Mouse (Mus musculus): ENCODE data around the gene Sgk1.
"Not testable (repeated sequence)": the region's sequence is repeated elsewhere in the genome, so short reads cannot be mapped to it uniquely, and the experiment has no call there.

Sgk1 gene

DNA sequence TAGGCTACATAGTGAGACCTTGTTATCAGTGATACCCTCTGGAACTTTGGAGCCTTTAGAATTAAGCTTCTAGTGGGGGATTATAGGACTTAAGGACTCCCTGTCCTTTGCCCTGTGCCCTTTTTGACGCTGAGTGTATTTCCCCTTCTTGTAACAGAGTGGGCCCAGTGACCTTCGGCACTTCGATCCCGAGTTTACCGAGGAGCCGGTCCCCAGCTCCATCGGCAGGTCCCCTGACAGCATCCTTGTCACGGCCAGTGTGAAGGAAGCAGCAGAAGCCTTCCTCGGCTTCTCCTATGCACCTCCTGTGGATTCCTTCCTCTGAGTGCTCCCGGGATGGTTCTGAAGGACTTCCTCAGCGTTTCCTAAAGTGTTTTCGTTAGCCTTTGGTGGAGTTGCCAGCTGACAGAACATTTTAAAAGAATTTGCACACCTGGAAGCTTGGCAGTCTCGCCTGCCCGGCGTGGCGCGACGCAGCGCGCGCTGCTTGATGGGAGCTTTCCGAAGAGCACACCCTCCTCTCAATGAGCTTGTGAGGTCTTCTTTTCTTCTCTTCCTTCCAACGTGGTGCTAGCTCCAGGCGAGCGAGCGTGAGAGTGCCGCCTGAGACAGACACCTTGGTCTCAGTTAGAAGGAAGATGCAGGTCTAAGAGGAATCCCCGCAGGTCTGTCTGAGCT is 116.7 kb downstream of the Sgk1 start:
- no peak for DNase-seq (ENCODE audit: low read depth, low spot score)

DNA sequence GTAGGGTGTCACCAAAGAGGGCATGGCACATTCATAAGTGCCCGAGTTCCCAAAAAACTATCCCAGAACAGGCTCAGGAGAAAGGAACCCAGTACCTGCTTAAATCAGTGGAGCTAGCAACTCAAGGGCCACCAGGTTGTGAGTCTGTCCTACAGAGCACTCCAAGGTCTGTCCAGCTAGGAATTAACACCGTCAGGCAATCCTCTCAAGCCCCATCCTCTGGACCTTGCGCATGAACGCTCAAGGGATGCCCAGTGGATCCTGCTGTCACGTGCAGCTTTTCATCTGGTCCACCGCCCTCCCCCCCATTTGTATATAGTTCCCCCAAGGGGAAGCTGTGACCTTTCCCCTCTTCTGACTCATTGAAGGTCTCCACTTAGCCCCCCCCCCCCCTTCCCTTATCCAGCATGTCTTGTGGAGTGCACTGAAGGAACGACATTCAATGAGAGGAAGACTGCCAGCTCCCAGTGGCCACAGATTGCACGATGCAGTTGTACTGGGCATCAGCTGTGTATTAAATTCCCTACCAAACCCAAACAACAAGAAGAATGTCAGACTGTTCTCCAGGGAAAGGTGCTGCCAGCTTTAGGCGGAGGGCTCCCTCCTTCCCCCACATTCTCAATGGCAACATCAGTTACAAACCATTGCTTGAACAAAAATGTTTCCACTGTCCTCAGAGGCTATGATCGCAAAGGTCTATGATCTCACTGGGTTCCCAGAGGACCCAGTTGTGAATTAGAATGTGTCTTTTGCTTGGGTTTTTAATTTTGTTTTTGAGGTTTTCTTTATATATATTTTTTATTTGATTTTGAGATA is 118.7 kb downstream of the Sgk1 start:
- no peak for DNase-seq (ENCODE audit: low read depth, low spot score)

DNA sequence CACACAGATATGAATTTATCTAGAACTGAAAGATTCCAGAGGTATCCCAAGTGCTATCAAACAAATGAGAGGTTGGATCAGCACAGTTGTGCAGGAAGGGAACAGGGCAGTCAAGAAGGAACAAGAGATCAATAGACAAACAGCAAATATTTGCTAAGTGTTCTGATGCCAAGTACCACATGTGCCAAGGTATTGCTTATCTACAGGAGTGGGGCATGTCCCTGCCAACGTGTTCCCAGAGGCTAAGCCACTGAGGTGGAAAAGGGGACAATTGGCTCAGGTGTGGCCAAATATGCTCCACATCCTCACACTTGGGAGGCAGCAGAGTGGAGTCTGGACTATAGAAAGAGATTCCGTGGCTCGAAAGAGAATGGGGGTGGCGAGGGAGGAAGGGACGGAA is 119.6 kb downstream of the Sgk1 start:
- DNase-seq (ENCODE audit: low read depth, low spot score): no peak

DNA sequence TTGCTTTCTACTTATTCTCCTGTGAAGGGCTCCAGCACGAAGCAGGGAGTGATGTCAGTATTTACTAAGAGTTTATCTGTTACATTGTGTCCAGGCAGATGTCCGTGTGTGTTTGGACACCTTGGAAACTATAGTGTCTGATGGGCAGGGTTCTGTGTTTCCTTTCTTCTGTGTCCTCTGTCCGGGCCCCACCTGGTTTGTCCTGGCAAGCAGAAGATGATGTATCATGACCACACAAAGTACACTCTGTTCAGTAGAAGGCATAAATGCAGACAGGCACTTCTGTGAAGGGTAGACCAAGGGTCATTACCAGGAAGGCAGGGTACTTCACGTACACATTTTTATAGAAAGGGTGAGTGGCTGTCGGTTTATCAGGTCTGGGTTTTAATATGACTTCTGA is 122.8 kb downstream of the Sgk1 start:
- no peak for DNase-seq (ENCODE audit: low read depth, low spot score)

DNA sequence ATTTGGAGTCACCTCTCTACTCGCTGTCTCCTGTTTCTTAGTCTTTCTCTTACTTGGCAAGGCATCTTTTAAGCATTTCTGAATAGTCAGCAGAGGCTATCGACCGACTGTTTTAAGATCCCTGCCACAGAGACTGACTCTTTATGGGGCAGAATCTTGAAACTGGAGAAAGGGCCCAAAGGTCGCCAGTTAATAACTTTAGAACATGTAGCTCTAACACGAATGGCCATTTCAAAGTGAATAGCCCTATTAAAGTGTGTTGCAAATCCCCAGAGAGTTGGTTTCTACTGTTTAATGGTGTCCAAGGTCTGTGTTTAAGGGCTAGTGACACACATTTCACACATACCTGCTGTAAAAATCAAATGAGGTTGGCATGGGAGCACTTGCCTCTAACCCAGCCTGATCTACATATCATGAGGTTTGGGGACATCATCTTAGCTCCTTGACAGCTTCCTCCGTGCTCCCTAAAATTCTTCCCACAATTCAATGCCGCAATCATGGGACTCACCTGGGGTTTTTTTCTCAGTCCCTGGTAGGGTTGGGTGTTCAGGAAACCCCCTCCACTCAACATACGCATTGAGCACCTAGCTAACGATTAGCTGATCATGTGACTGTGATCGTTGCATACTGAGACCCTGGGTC is 125.3 kb downstream of the Sgk1 start:
- DNase-seq (ENCODE audit: low read depth, low spot score): no peak

DNA sequence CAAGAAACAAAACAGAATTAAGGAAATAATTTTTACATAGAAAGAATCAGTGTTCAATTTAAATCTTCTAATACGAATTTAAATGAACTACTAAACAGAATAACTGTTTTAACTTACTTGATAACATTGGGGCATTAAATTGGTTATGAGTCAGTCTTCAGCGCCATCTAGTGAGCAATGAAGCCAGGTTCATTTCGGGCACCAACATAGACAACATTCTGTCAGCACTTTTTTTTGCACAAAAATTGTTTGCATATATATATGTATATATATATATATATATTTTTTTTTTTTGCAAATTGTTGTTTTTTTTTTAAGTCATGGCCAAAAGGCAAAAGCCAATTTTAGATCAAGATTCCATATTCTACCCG is 125.8 kb downstream of the Sgk1 start:
- DNase-seq (ENCODE audit: low read depth, low spot score): no peak

DNA sequence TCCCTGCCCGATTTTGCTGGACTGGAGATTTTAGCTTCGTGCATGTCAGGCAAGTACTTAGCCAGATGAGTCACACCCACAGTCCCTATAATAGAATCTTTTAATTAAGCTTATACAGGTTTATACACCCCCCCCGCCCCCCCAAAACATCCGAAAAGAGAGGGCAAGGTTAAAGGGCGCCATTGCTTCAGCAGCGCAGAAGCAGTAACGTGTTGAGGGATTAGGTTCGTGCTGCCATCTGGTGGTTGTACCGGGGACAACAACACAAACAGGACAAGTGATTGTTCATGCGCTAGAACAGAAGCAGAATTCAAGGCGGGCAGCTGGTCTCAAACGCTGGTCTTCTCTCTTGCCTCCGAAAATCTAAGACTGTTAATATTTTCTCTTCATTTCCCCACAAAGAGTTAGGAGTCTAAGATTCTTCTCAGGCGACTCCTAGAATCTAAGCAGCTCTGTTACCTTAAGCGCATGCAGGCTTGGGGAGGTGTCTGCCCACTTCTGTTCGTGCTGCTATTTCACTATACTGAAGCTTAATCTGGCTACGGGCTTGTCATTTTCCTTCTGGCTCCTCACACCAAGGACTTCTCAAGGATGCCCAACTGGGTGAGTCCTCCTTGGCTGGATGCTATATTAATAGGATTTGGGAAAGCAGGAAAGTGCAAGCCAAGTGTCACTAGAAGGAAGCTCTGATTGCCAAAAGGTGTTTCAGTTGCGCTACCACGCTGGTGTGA is 128.3 kb downstream of the Sgk1 start:
- peak; percentile 86 for DNase-seq (ENCODE audit: low read depth, low spot score)

DNA sequence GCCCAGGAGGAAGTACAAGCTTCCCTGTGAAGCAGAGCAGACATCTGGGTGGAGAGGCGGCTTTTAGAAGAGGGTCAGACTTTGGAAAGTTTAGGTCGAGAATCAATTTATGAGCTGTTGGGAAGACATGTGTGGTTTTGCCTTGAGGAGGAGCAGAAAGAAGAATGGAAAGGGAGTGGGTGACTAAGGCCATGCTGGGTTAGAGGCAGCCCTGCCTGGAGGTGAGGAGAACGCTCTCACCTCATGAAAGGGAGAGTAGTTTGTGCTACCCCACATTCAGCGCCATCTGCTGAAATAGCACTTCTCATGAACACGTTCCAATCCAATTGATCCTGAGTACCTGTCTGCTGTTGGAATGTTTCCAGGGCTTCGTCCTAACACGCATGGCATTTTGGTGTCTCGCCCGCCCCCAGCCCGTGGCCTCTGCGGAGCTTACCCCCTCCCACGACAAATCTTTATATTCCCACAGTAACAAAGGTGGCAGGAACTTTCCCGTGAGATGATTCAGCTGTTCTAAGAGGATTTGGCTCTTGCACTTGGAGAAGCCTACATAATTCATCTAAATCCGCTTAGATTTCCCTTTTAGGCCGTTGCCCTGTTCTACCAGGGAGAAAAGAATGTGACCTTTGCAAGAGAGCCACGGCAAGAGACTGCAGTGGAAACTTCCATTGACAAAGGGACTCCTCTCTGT is 135.6 kb downstream of the Sgk1 start:
- no peak for DNase-seq (ENCODE audit: low read depth, low spot score)

DNA sequence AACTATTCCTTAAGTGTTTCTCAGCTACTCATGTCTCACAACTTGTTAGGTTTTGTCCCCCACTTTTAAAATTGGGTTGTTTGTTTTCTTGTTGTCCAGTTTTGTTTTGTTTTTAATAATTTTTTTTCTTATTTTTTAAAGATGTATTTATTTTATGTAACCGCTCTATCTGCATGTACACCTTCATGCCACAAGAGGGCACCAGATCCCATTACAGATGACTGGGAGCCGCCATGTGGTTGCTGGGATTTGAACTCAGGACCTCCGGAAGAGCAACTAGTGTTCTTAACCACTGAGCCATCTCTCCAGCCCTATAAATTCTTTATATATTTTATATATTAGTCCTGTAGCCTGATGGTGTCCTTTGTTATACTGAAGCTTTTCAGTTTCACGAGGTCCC is 136.6 kb downstream of the Sgk1 start:
- DNase-seq (ENCODE audit: low read depth, low spot score): no peak

DNA sequence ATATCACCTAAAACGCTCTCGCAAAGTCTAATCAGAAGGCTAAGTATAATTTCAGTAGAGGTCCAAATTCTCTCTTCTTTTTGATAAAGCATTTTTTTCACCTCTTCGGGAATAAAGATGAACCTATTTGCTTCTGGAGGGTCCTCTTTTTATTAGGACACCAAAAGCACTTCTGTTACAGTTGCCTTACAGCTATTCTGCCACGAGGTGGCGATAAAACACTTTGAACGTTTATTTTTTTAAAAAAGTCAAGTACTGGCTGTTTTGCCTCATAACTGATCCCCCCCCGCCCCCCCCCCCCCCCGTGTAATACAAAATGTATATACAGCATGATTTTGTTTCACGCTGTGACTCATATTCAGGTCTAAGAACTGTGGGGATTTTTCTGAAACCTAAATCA is 152.3 kb downstream of the Sgk1 start:
- DNase-seq (ENCODE audit: low read depth, low spot score): no peak

DNA sequence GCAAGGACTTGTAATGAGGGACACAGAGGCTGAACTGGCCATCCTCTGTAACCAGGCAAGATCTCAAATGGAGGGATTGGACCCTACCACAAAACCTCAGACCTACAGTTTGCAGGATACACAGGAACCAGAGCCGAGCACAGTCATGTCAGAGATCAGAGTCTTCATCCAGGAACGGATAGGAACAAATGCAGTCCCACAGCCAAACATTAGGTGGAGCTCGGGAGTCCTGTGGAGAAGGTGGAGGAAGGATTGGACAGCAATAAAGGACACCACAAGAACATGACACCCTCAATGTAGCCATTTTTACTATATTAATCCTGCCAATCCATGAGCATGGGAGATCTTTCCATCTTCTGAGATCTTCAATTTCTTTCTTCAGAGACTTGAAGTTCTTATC is 154.3 kb downstream of the Sgk1 start:
- not testable (repeated sequence) for DNase-seq (ENCODE audit: low read depth, low spot score)
